ENCODE assay signal across 12 mouse cellular contexts in genomic region chr6:120955215-120955614, GRCm38 (mm10). TPM values are rescaled to one million over a fixed set of nuclear protein-coding genes. Genes with fewer than 3 reads are reported as not detected.
DNase-seq lines count a peak whose midpoint lies in the region; ATAC-seq and TF ChIP-seq lines count a peak whose summit lies in the region.
"Had no signal": no experiment of that assay in that cellular context is flagged by ENCODE, and none has a peak within 500 bp of the region (broad histone marks: within the 10 kb centered on the region; RNA-seq: fewer than 3 reads in every experiment).

No protein-coding gene starts in this region.

- no peak overlapping the region for H3K27ac ChIP-seq in gastrocnemius, adult 2 months
- no peak overlapping the region for H3K27ac ChIP-seq in midbrain, embryonic 16.5 days (ENCODE audit: low read length)
- H3K27ac ChIP-seq: heart, adult 2 months; limb, embryonic 10.5 days had no signal

- H3K9me3 ChIP-seq in midbrain, embryonic 16.5 days (replicated peaks; ENCODE audit: control insufficient read depth, low read length, poor library complexity, severe bottlenecking) = no peaks in the 10 kb centered on the region
- H3K9me3 ChIP-seq: limb, embryonic 10.5 days had no signal

- intact Hi-C loops in gastrocnemius, adult 2 months (cut with DNase I) = no loop called here

- H3K4me2 ChIP-seq in midbrain, embryonic 16.5 days (ENCODE audit: low read length) = no peak overlapping the region

- H3K4me1 ChIP-seq in midbrain, embryonic 16.5 days (ENCODE audit: control insufficient read depth, insufficient read depth, low read length) = no peaks in the 10 kb centered on the region
- H3K4me1 ChIP-seq: limb, embryonic 10.5 days had no signal

- ATAC-seq in inflammation-experienced regulatory T-cells, adult 6 months = peak; percentile 91
- peak; percentile 56; the same call in 1 of the 2 replicates for ATAC-seq in monocyte, adult 5-6 weeks (replicated peaks; ENCODE audit: insufficient number of reproducible peaks, low FRiP score, low TSS enrichment, poor library complexity, severe bottlenecking)
- no peak for ATAC-seq in midbrain, embryonic 16.5 days

- peaks cover 51% of the 10 kb centered on the region for H3K36me3 ChIP-seq in midbrain, embryonic 16.5 days (ENCODE audit: control insufficient read depth, insufficient read depth, low read length)

- no peak for DNase-seq in gastrocnemius, adult 2 months
- no peak for DNase-seq in gastrocnemius, postnatal 4 days (ENCODE audit: low spot score in 2 of 2)
- peak; percentile 64 for DNase-seq in CD4-positive, CD25-positive, alpha-beta regulatory T cell, adult 2 months (ENCODE audit: low read depth, low spot score)
- no peak for DNase-seq in cerebellum, postnatal 4 days (ENCODE audit: low spot score in 2 of 2)
- DNase-seq in MN1 (ENCODE audit: low spot score) = no peak
- DNase-seq: adrenal gland, postnatal 14 days; kidney, adult 18-20 months had no signal

- 90% methylated on average over 3 of the region's 3 CpGs for WGBS in midbrain, embryonic 16.5 days

- no peak overlapping the region for H3K9ac ChIP-seq in midbrain, embryonic 16.5 days (ENCODE audit: low read depth, low read length)

- H3K4me3 ChIP-seq in gastrocnemius, adult 2 months = no peak overlapping the region
- H3K4me3 ChIP-seq in midbrain, embryonic 16.5 days (ENCODE audit: low read depth, low read length) = no peak overlapping the region
- H3K4me3 ChIP-seq: heart, adult 2 months; limb, embryonic 10.5 days had no signal

- no peaks in the 10 kb centered on the region for H3K27me3 ChIP-seq in midbrain, embryonic 16.5 days (ENCODE audit: control insufficient read depth, insufficient read depth, low read depth, low read length)

- peak; percentile 8; the same call in 1 of the 2 replicates for TF ChIP-seq CTCF in gastrocnemius, adult 2 months (IDR thresholded peaks at IDR 0.05)

RNA-seq across cellular contexts. Expression of gene Bid, which starts 38.6 kb away (rescaled TPM):
- total RNA-seq in gastrocnemius, adult 2 months (2021) = under 1 TPM; 0.45 to 0.89 TPM
- total RNA-seq in gastrocnemius, postnatal 4 days (2021) = 1 to 10 TPM; 4.7 to 4.8 TPM
- 10 to 100 TPM; 42.6 to 56.8 (median 45.7) TPM for polyA plus RNA-seq in inflammation-experienced regulatory T-cells, adult 6 months (2017; shearing (Covaris generic))
- 19.8 to 42.0 TPM (median 21.4 TPM) in 3 replicates for total RNA-seq in monocyte, adult 5-6 weeks (2017)
- 49.3 and 51.5 TPM in 2 replicates for polyA plus RNA-seq in midbrain, embryonic 16.5 days (2015; fragmentation: Nextera tagmentation; extraction: Ambion mirVana)
